26 mouse cellular contexts compared by ENCODE assay signal in the genomic region with DNA sequence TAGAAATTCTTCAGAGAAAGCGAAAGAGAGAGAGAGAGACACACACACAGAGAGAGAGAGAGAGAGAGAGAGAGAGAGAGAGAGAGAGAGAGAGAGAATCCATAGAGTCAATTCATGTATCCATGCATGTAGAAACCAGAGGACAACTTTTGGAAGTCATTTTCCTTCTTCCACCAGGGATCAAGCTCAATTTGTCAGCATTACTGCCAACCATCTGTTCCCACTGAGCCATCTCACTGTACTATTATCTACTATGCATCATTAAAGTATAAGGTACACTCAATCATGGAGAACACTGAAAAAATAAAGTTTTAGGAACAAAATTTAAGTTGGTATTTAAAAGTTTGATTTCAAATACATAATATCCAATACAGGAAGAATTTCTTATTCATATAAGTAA.
"Had no signal": no experiment of that assay in that cellular context is flagged by ENCODE, and none has a peak within 500 bp of the region (broad histone marks: within the 10 kb centered on the region; RNA-seq: fewer than 3 reads in every experiment).

No protein-coding gene starts in this region.

- H3K4me1 ChIP-seq: heart, embryonic 10.5 days; heart, embryonic 12.5 days; hindbrain, embryonic 13.5 days; hindbrain, embryonic 15.5 days; intestine, embryonic 15.5 days; limb, embryonic 13.5 days; limb, embryonic 15.5 days; liver, embryonic 12.5 days had no signal

- H3K36me3 ChIP-seq: heart, embryonic 10.5 days; heart, embryonic 12.5 days; hindbrain, embryonic 13.5 days; hindbrain, embryonic 15.5 days; intestine, embryonic 15.5 days; limb, embryonic 13.5 days; limb, embryonic 15.5 days; liver, embryonic 12.5 days had no signal

- H3K27ac ChIP-seq: gastrocnemius, adult 2 months; heart, embryonic 10.5 days; hindbrain, embryonic 13.5 days; hindbrain, embryonic 15.5 days; intestine, embryonic 15.5 days; kidney, postnatal 0 days; limb, embryonic 13.5 days; limb, embryonic 15.5 days; liver, embryonic 12.5 days; liver, embryonic 14.5 days had no signal

- DNase-seq: gastrocnemius, adult 2 months; gastrocnemius, postnatal 10 days; gastrocnemius, postnatal 25 days; heart, adult 18-20 months; heart, postnatal 10 days; heart, postnatal 4 days; kidney, adult 18-20 months; kidney, adult 8-10 months; kidney, postnatal 14 days; kidney, postnatal 36 days; layer of hippocampus, adult 9-11 months; layer of hippocampus, postnatal 36 days; left cerebral cortex, postnatal 4 days; lung, adult 18-20 months had no signal

- ATAC-seq: inflammation-experienced regulatory T-cells, adult 6 months; intestine, embryonic 15.5 days; intestine, postnatal 0 days; liver, embryonic 12.5 days had no signal

- H3K4me3 ChIP-seq: gastrocnemius, adult 2 months; heart, embryonic 10.5 days; heart, embryonic 12.5 days; hindbrain, embryonic 13.5 days; hindbrain, embryonic 15.5 days; intestine, embryonic 15.5 days; limb, embryonic 13.5 days; limb, embryonic 15.5 days; liver, embryonic 12.5 days had no signal

- H3K4me2 ChIP-seq: heart, embryonic 12.5 days; hindbrain, embryonic 13.5 days; hindbrain, embryonic 15.5 days; intestine, embryonic 15.5 days; limb, embryonic 13.5 days; limb, embryonic 15.5 days; liver, embryonic 12.5 days had no signal

- H3K9ac ChIP-seq: heart, embryonic 12.5 days; hindbrain, embryonic 13.5 days; hindbrain, embryonic 15.5 days; intestine, embryonic 15.5 days; limb, embryonic 13.5 days; limb, embryonic 15.5 days; liver, embryonic 12.5 days; liver, embryonic 14.5 days had no signal

- H3K9me3 ChIP-seq: heart, embryonic 10.5 days; heart, embryonic 12.5 days; hindbrain, embryonic 13.5 days; hindbrain, embryonic 15.5 days; intestine, embryonic 15.5 days; limb, embryonic 13.5 days; limb, embryonic 15.5 days; liver, embryonic 12.5 days had no signal

- H3K27me3 ChIP-seq: heart, embryonic 12.5 days; hindbrain, embryonic 13.5 days; hindbrain, embryonic 15.5 days; intestine, embryonic 15.5 days; limb, embryonic 13.5 days; limb, embryonic 15.5 days; liver, embryonic 12.5 days had no signal
